Mouse (Mus musculus) midbrain, embryonic 15.5 days (tissue): Measurements from ENCODE around the gene Pknox1. TPM values are rescaled to one million over a fixed set of nuclear protein-coding genes. Genes with fewer than 3 reads are reported as not detected.
"Not testable (repeated sequence)": the region's sequence is repeated elsewhere in the genome, so short reads cannot be mapped to it uniquely, and the experiment has no call there.

Experiments used
- ATAC-seq: fragments of 200-750 bp; cut with Nextera tagmentation; replicated peaks from 2 replicates; pipeline ENCODE4 v1.8.0; 2017; ENCODE audit warnings: moderate TSS enrichment
- H3K27ac ChIP-seq: fragments of 300-500 bp; sonication (generic); 2 replicates; pipeline ENCODE4 v1.5.1; 2015; ENCODE audit warnings: mild to moderate bottlenecking, inconsistent platforms
- H3K27me3 ChIP-seq: fragments of 300-500 bp; sonication (generic); replicated peaks from 2 replicates; pipeline ENCODE4 v1.6.1; 2015; ENCODE audit warnings: inconsistent platforms
- H3K36me3 ChIP-seq: fragments of 300-500 bp; sonication (generic); replicated peaks from 2 replicates; pipeline ENCODE4 v1.6.1; 2015; ENCODE audit warnings: inconsistent platforms
- H3K4me1 ChIP-seq: fragments of 300-500 bp; sonication (generic); 2 replicates; pipeline ENCODE4 v1.6.1; 2015; ENCODE audit warnings: inconsistent platforms
- H3K4me2 ChIP-seq: fragments of 300-500 bp; sonication (generic); 2 replicates; pipeline ENCODE4 v1.6.1; 2015; ENCODE audit warnings: inconsistent platforms, mild to moderate bottlenecking, moderate library complexity
- H3K4me3 ChIP-seq: fragments of 300-500 bp; sonication (generic); 2 replicates; pipeline ENCODE4 v1.5.1; 2015; ENCODE audit warnings: mild to moderate bottlenecking, inconsistent platforms
- H3K9ac ChIP-seq: fragments of 300-500 bp; sonication (generic); 2 replicates; pipeline ENCODE4 v1.6.1; 2015; ENCODE audit warnings: mild to moderate bottlenecking, inconsistent platforms
- H3K9me3 ChIP-seq: fragments of 300-500 bp; sonication (generic); 2 replicates; pipeline ENCODE4 v1.6.1; 2016; ENCODE audit warnings: inconsistent platforms
- WGBS: fragments of 180-500 bp; shearing (Covaris S2); methylation state at CpG from one replicate; pipeline ENCODE4 v1.1.7; 2015; ENCODE audit warnings: mixed read lengths; 5-methylcytosine and 5-hydroxymethylcytosine counted together
- polyA plus RNA-seq: library from polyadenylated mRNA; unstranded; fragments of >200 nt; fragmentation: Nextera tagmentation; extraction: Ambion mirVana; gene quantifications from 2 replicates; pipeline ENCODE4 v1.2.1, GENCODE M21; 2015

Pknox1 gene
- 21.0 and 21.6 TPM in 2 replicates for polyA plus RNA-seq

GRCm38 (mm10) chr17:31564015-31564857 lies at the start of gene Pknox1:
Gene Pknox1, plus strand, starts transcription at chr17:31564734.
- H3K9me3 ChIP-seq, result no peaks in the 10 kb centered on the region
- ATAC-seq, result peak; percentile 97
- WGBS, result under 1% methylated on average over 43 of the region's 72 CpGs

GRCm38 (mm10) chr17:31519344-31519945 lies 45.1 kb upstream of the Pknox1 start:
- no peaks in the 10 kb centered on the region for H3K9me3 ChIP-seq
- H3K36me3 ChIP-seq, result peaks cover 3% of the 10 kb centered on the region; the same call in 1 of the 2 replicates
- 3% methylated on average over 7 of the region's 7 CpGs for WGBS
- no peak overlapping the region for H3K9ac ChIP-seq
- H3K27ac ChIP-seq, result peak overlapping the region; percentile 75
- peak overlapping the region; percentile 49 for H3K4me2 ChIP-seq
- H3K4me3 ChIP-seq, result peak overlapping the region; percentile 51
- peaks cover 34% of the 10 kb centered on the region for H3K4me1 ChIP-seq
- ATAC-seq, result peak; percentile 73
- H3K27me3 ChIP-seq, result no peaks in the 10 kb centered on the region

More at GRCm38 (mm10) chr17:31564015-31564857, at the start of gene Pknox1:
- H3K4me2 ChIP-seq, result peak within 1 kb of the TSS; percentile 72
- H3K36me3 ChIP-seq, result no peaks in the 10 kb centered on the region
- peak within 1 kb of the TSS; percentile 78 for H3K4me3 ChIP-seq
- peak within 1 kb of the TSS; percentile 98 for H3K27ac ChIP-seq
- H3K4me1 ChIP-seq, result peaks cover 41% of the 10 kb centered on the region
- H3K27me3 ChIP-seq, result no peaks in the 10 kb centered on the region
- peak within 1 kb of the TSS; percentile 85 for H3K9ac ChIP-seq

DNA sequence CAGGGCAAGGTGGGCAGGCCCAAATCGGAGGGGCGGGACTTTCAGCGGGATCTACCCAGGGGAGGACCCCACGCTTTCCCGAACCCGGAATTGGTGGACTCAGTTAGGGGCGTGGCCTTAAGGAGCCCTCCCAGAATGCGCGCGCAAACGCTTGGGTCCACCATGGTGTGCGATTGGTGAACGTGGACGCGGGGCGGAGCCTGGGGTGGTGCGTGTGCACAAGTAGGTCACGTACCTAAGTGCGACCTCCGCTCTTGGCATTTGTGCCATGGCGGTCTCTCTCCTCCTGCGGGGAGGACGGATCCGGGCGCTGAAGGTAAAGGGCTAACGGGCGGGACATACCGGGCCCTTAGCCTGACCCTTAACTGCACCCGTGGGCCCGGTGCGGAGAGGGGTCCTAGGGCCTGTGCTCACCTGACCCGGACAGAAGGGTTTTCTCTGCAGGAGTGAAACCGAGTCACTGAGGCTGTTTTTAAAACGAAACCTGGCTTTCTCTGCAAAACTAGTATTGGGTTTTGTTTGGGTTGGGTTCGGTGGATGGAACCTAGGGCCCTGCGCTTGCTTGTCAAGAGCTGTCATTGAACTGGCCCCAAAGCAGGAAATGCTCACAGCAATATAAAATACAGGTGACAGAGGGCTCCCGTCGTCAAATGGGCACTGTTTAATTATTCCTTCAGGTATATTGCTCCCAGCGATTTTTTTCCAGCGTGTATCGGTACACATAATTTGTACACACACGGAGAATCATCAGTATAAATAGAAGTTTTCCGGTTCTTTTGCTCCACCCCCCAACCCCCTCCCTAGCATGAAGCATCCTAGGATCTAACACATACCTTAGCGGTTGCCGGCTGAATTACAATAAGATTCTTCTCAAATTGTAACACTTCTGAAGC lies 44.3 kb upstream of the Pknox1 start, which contains the start of the genes Wdr4 and Ndufv3:
TSS of gene Wdr4 (minus strand) at position 35 of the 893 bp plus-strand sequence.
TSS of gene Ndufv3 (plus strand) at position 170 of the 893 bp plus-strand sequence.
- H3K9me3 ChIP-seq, result no peaks in the 10 kb centered on the region
- ATAC-seq, result peak; percentile 95
- H3K4me2 ChIP-seq, result peak within 1 kb of the TSS; percentile 49
- H3K27me3 ChIP-seq, result no peaks in the 10 kb centered on the region
- WGBS, result under 1% methylated on average over 45 of the region's 45 CpGs
- H3K4me3 ChIP-seq, result peak within 1 kb of the TSS; percentile 51
- peaks cover 3% of the 10 kb centered on the region; the same call in 1 of the 2 replicates for H3K36me3 ChIP-seq
- peak within 1 kb of the TSS; percentile 47 for H3K9ac ChIP-seq
- peaks cover 38% of the 10 kb centered on the region for H3K4me1 ChIP-seq
- peak within 1 kb of the TSS; percentile 75 for H3K27ac ChIP-seq

- Histone ChIP-seq H3K4me3 (peak overlapping the region; percentile 51), H3K9ac (no peak overlapping the region; the same call in 1 of the 2 replicates), H3K4me1 (peaks cover 38% of the 10 kb centered on the region), H3K27me3 (no peaks in the 10 kb centered on the region), H3K4me2 (peak overlapping the region; percentile 49), H3K36me3 (peaks cover 3% of the 10 kb centered on the region; the same call in 1 of the 2 replicates), H3K27ac (peak overlapping the region; percentile 75), H3K9me3 (no peaks in the 10 kb centered on the region)
- ATAC-seq, result 0 out of 2 replicates have a peak, but pooled peaks have one; percentile 20
- WGBS, result 19% methylated on average over 3 of the region's 3 CpGs
Measured at GRCm38 (mm10) chr17:31520895-31521294, 43.6 kb upstream of the Pknox1 start.

- WGBS, result 77% methylated on average over 6 of the region's 6 CpGs
- H3K4me2 ChIP-seq, result no peak overlapping the region
- 0 out of 2 replicates have a peak overlapping the region, but pooled peaks have one; percentile 75 for H3K27ac ChIP-seq
- peaks cover 5% of the 10 kb centered on the region; the same call in 1 of the 2 replicates for H3K36me3 ChIP-seq
- H3K9ac ChIP-seq, result no peak overlapping the region
- H3K9me3 ChIP-seq, result no peaks in the 10 kb centered on the region
- peaks cover 38% of the 10 kb centered on the region for H3K4me1 ChIP-seq
- H3K4me3 ChIP-seq, result no peak overlapping the region
- ATAC-seq, result no peak
- no peaks in the 10 kb centered on the region for H3K27me3 ChIP-seq
Measured at GRCm38 (mm10) chr17:31521948-31522347, 42.6 kb upstream of the Pknox1 start.

GRCm38 (mm10) chr17:31525114-31525513 lies 39.4 kb upstream of the Pknox1 start:
- no peaks in the 10 kb centered on the region for H3K9me3 ChIP-seq
- no peaks in the 10 kb centered on the region for H3K27me3 ChIP-seq
- no peak for ATAC-seq
- peaks cover 26% of the 10 kb centered on the region; the same call in 1 of the 2 replicates for H3K36me3 ChIP-seq
- H3K4me1 ChIP-seq, result peaks cover 32% of the 10 kb centered on the region
- H3K27ac ChIP-seq, result no peak overlapping the region
- no peak overlapping the region for H3K4me3 ChIP-seq
- no peak overlapping the region for H3K9ac ChIP-seq
- WGBS, result 96% methylated on average over 4 of the region's 4 CpGs
- no peak overlapping the region for H3K4me2 ChIP-seq

GRCm38 (mm10) chr17:31525816-31526215 lies 38.7 kb upstream of the Pknox1 start:
- no peak overlapping the region for H3K9ac ChIP-seq
- 98% methylated on average over 3 of the region's 3 CpGs for WGBS
- H3K9me3 ChIP-seq, result no peaks in the 10 kb centered on the region
- peaks cover 28% of the 10 kb centered on the region for H3K4me1 ChIP-seq
- no peak for ATAC-seq
- H3K27me3 ChIP-seq, result no peaks in the 10 kb centered on the region
- H3K4me2 ChIP-seq, result no peak overlapping the region
- no peak overlapping the region for H3K27ac ChIP-seq
- H3K36me3 ChIP-seq, result peaks cover 27% of the 10 kb centered on the region; the same call in 1 of the 2 replicates
- H3K4me3 ChIP-seq, result no peak overlapping the region

DNA sequence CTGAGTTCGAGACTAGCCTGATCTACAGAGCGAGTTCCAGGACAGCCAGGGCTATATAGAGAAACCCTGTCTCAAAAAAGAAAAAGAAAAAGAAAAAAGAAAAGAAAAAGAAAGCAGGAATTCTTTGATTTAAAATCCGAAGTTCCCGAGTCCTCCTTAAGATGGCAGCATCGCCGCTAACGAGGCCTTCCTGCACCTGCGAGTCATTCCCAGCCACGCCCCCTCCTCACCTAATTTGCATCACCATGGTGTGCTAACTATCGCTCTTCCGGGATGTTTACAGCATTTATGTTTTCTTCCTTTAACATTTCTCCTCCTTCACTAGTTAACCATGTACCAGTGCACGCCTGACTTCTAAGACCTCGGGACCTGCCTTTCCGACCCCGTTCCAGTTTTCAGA lies 35.2 kb upstream of the Pknox1 start:
- peaks cover 5% of the 10 kb centered on the region for H3K4me1 ChIP-seq
- H3K9me3 ChIP-seq, result no peaks in the 10 kb centered on the region
- ATAC-seq, result peak; percentile 54; the same call in 1 of the 2 replicates
- H3K27me3 ChIP-seq, result no peaks in the 10 kb centered on the region
- peak overlapping the region; percentile 15; the same call in 1 of the 2 replicates for H3K4me2 ChIP-seq
- H3K4me3 ChIP-seq, result no peak overlapping the region
- no peak overlapping the region for H3K27ac ChIP-seq
- WGBS, result 26% methylated on average over 15 of the region's 15 CpGs
- H3K9ac ChIP-seq, result no peak overlapping the region
- H3K36me3 ChIP-seq, result peaks cover 30% of the 10 kb centered on the region; the same call in 1 of the 2 replicates

GRCm38 (mm10) chr17:31531441-31532158 lies 32.9 kb upstream of the Pknox1 start:
- peaks cover 30% of the 10 kb centered on the region; the same call in 1 of the 2 replicates for H3K36me3 ChIP-seq
- no peaks in the 10 kb centered on the region for H3K27me3 ChIP-seq
- H3K4me2 ChIP-seq, result no peak overlapping the region
- no peak overlapping the region for H3K9ac ChIP-seq
- no peaks in the 10 kb centered on the region for H3K9me3 ChIP-seq
- no peak overlapping the region for H3K4me3 ChIP-seq
- no peak for ATAC-seq
- 91% methylated on average over 14 of the region's 14 CpGs for WGBS
- no peak overlapping the region for H3K27ac ChIP-seq
- H3K4me1 ChIP-seq, result peaks cover 14% of the 10 kb centered on the region

- not testable (repeated sequence) for H3K4me3 ChIP-seq, H3K9me3 ChIP-seq, H3K27me3 ChIP-seq, H3K27ac ChIP-seq, ATAC-seq, H3K4me2 ChIP-seq, H3K9ac ChIP-seq
- WGBS, result 92% methylated on average over 4 of the region's 4 CpGs
- H3K36me3 ChIP-seq, result peaks cover 24% of the 10 kb centered on the region; the same call in 1 of the 2 replicates
- H3K4me1 ChIP-seq, result peaks cover 14% of the 10 kb centered on the region
Measured at GRCm38 (mm10) chr17:31532331-31532730, 32.2 kb upstream of the Pknox1 start.

- Histone ChIP-seq H3K9ac (no peak overlapping the region), H3K36me3 (peaks cover 7% of the 10 kb centered on the region; the same call in 1 of the 2 replicates), H3K4me1 (peaks cover 14% of the 10 kb centered on the region), H3K27ac (peak overlapping the region; percentile 84), H3K4me2 (peak overlapping the region; percentile 13; the same call in 1 of the 2 replicates), H3K27me3 (no peaks in the 10 kb centered on the region), H3K4me3 (no peak overlapping the region), H3K9me3 (no peaks in the 10 kb centered on the region)
- 56% methylated on average over 4 of the region's 4 CpGs for WGBS
- ATAC-seq, result peak; percentile 32
Measured at GRCm38 (mm10) chr17:31535358-31535757, 29.2 kb upstream of the Pknox1 start.
